Mouse (Mus musculus): Measurements from ENCODE around the gene Sav1.

Sav1 gene

DNA sequence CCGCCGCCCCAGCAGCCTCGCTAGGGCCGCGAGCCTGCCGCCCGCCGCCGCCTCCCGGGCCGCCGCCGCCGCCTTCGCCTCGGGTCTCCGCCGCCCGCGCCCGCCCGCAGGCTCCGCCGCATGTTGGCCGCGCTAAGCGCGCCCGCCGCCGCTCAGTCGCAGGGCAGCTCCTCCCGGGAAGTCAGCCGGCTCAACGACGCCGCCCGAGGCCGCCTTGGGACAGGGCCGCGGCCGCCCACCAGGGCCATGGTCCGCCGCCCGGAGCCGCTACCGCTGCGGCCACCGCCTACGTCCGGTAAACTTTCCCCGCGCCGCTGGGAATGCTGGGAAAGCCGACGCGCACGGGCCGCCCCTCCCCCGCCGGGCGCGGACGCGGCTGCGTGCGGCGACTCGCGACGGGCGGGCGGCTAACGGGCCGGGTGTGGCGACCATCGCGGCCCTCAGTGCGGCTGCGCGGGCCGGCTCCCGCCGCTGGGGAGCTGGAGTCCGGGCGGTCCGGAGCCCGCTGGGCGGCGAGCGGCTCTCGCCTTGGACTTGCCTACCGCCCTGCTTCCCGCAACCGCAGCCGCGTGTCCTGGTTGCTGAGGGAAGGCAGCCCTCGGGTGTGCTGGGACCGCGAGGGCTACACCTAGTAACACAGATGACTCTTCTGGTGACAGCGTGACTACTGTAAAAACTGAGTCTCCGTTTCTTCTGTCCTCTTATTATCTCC, at the start of gene Sav1:
Gene Sav1 (minus strand): TSS at position 217 of the 712 bp plus-strand sequence.
- DNase-seq: peak; percentile 99

DNA sequence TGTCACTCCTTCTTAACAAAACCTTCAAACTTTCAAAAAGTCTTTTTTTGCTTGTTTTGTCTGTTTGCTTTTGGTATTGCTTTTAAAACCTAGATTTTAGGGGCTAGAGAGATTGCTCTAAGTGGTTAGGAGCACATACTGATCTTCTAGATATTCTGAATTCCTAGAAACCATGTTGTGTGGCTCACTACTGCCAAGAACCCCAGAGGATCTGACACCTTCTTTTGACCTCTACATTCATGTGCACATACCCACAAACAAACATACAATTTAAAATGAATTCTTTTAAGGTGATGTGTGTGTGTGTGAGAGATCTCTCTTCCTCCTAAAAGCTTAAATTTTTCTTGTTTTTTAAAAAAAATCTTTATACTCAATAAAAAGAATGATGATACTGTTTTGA, 39.4 kb upstream of the Sav1 start:
- no peak for DNase-seq

DNA sequence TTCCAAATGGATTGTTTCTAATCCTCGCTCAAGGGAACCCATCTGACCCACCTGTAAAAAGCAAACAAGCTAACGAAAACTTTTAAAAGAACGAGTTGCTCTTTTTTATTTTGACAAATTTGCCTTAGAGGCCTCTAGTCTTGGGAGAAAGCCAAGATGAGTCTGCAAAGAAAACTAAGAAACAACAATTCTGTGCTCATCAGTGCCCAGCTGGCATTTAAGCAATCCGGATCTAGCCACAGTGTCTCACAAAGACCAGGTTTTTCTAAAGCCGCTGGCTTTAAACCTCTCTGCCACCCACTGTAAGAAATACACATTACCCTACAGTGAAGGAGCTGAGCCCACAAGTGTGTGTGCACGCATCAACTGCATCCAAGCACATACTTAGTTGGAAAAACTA, 38.6 kb upstream of the Sav1 start:
- DNase-seq: no peak

DNA sequence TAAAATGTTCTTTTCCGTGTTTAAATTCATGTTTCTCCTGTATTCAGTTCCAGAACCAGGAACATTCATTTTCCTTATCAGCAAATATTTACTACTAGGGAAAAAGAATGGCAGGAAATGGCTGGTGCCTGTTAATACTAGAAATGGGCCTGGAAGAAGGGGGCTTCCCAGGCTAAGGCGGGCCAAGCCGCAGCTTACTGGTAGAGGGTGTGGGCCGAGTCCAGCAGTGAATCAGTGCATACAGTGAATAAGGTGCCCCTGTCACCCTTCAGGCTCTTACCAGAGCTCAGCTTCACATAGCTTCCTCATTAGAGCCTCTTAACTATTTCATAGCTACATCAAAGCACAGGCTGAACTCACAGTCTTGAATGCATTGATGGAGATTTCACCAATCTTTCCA, 36.8 kb upstream of the Sav1 start:
- DNase-seq: no peak

DNA sequence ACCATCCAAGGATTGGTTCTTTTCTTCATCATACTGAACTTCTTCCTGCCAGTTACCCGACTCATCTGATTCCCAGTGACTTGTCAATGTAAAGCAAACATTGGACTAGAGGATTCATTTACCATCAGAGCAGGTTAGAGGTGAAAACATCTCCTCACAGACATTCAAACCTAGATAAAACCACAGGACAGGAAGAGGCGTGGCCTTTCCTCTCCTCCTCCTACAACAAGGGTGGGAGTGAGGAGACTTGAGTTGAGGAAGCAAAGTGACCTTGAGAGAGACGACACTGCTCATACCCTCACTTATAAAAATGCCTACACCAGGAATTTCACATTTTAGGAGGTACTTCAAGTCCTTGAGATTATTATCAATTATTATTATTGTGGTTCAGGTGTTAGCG, 31.4 kb upstream of the Sav1 start:
- DNase-seq: no peak

DNA sequence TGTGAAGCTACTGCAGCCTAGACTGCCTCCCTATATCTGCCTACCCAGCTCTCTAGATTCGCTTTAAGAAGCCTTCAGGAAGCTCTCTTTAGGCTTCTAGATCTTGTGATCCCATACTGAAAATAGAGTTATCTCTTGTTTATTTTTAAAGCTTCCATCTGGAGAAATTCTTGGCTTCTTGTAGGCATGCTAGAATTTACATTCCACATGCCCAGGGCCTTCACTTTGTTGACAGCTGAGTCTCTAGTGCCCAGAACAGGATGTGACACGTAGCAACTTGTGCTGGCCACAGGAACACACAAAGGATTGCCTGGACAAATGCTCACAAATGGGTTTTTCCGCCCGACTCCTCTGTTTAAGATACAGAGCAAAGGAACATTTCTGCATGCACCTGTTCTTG, 29.1 kb upstream of the Sav1 start:
- peak; percentile 92 for DNase-seq

DNA sequence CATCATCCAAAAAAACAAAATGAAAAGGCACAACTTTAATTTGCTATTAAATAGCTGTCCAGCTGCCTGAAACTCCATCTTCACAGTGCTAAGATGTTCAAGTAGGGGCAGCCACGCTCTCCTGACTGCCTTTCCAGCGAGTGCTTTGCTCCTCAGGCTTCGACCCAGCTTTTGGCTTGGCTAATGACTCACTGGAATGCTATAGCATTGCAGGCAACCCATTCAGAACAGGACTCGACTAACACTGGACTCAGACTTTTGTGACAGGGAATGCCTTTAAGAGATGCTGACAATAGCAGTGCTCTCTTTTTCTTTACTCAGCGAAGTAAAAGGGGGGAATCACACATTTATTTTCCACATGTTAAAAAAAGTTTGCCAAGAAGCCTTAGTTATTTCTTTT, 24.9 kb upstream of the Sav1 start:
- DNase-seq: no peak

DNA sequence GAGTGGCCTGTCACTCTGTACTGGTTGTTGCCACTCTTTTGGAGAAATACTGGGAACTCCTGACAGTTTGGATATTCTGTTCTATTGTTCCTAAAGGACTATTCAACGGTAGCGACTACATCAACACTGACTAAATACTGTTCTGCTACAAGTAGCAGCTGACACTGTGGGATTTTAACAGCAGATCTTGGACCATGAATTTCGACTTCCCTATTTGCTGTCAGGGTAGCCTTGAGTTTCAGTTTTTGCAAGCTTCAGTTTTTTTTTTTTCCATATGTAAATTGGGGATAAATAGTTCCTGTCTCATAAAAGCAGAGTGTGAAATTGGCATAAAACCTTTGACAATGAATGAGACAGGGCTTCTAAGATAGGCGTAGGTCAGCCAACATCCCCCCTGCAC, 23.6 kb upstream of the Sav1 start:
- no peak for DNase-seq

DNA sequence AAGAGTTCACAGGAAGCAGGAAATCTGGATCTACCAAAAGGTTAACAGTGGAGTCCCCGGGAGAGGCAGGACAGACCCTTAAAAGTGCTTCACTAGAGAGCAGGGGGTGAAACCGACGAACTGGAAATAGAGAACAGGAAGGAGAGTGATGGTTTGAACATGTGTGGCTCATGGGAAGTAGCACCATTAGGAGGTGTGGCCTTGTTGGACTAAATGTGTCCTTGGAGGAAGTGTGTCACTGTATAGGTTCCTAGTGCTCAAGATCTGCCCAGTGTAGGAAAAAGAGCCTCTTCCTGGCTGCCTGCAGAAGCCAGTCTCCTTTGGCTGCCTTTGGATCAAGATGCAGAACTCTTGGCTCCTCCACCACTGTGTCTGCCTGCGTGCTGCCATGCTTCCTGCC, 18.3 kb upstream of the Sav1 start:
- no peak for DNase-seq

DNA sequence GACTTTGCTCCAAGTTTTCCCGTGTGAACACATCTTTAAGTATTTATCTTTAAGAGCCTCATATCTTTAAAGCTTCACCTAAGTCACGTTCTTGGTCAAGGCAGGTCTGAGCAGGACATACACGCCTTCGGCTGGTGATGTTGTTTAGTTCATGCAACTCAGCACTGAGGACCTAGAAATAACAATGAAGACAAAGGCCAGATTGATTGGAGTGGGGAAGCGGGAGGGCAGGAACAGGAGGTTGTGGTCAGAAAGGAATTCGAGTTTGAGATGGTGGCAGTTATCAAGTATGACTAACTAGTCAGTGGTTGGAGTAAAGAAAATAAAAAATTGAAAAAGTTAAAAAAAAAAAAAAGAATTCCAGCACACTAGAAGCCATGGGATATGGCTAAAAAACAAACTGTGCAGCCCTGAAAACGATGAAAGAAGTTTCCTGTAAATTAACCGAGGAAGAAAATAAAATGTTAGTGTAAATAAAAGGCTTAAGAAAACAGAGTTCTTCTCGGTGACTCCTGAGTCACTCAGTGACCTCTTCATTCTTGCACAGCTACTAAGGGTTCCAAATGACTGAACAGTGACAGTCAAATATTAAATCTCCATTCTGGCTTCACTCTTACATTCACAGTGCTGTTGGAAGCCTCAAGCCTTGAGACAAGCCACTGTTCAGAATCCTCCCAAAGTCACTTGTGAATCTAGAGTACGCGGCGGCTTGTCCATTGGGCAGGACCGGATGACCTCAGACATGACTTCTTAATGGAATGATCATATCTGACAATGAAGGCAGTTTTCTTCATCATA, 11.6 kb upstream of the Sav1 start:
- no peak for DNase-seq

DNA sequence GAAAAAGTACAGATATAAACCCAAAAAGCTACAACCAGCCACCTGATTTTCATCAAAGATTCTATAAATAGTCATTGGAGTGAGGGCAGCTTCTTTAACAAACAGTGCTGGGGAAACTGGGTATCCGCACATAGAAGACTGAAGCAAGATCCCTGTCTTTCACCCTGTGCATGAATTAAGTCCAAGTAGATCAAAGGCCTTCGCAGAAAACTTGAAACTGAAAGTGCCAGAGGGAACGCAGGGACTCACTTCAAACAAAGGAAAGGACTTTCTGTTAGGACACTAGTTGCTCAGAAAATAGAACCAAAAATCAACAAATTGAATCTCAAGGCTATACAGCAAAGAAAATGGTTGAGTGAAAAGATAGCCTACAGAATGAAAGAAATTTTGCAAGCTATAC, 8.6 kb upstream of the Sav1 start:
- DNase-seq: no peak

DNA sequence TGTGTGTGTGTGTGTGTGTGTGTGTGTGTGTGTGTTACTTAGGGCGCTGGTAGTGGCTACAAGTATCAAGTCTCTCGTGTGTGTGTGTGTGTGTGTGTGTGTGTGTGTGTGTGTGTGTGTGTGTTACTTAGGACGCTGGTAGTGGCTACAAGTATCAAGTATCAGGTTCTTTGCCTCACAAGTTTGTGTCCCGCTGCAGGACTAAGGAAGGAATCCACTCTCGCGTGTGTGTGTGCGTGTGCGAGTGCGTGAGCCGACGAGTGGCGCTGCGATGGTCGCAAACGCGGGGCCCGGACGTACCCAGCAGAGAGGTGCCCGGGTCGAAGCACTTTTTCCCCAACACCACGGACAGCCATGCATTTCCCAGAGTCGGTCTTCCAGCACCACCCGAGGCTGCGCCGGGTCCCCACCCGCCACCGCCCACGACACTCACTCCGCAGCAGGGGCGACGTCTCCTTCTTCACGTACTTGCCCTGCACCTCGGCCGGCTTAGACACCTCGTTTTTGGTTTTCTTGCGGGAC, 500 bp downstream of the Sav1 start:
- DNase-seq: no peak

DNA sequence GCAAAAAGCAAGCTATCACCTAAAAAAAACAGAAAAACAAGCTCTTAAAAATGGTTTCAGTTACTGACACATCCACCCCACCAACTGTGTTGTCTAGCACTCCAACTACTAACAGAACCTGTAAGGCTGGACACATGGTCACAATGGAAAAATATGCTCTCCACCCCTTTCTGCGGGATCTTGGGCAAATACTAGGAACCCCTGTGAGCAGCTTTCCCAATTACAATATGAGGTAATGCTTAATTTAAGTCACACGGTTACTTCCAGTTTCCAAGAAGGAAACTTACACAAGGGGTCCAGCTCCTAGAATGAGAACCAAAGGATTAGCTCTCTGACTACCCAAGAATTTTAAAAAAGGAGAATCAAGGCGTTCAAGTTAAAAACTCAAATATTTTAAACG, 1.3 kb downstream of the Sav1 start:
- no peak for DNase-seq

DNA sequence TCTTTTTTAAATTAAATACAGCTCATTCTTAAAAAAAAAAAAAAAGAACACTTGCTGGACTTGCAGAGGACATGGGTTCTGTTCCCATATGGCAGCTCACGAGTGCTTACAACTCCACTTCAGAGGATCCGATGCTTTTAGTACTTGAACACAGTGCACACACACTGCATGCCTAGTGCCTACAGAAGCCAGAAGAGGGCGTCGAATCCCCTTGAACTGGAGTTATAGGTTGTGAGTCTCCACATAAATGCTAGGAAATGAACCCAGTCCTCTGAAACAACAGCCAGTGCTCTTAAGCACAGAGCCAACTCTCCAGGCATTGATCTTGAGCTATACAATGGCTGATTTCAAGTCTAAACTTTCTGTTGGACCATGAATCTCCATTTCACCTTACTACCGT, 3.9 kb downstream of the Sav1 start:
- DNase-seq: no peak

DNA sequence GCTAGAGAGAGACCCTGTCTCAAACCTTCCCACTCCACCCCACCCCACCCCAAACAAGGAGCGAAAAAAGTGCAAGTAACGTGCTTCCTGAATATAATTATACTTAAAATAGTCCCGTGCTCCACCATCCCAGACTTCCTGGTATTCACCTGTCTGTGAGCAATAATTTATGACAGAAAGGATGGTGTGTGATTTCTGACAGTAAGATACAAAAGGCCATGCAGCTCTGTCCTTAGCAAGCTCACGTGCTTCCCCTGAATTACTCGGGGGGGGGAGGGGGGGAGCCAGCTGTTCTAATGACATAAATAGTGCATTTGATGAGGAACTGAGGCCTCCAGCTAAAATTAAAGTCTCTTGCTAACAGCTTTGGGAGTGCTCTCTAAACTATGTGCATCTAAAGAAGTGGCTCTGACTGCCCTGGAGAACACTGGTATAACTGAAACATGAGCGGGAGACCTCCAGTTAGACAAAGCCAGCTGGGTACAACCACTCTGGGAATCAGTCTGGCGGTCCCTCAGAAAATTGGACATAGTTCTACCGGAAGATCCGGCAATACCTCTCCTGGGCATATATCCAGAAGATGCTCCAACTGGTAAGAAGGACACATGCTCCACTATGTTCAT, 9.3 kb downstream of the Sav1 start:
- no peak for DNase-seq

DNA sequence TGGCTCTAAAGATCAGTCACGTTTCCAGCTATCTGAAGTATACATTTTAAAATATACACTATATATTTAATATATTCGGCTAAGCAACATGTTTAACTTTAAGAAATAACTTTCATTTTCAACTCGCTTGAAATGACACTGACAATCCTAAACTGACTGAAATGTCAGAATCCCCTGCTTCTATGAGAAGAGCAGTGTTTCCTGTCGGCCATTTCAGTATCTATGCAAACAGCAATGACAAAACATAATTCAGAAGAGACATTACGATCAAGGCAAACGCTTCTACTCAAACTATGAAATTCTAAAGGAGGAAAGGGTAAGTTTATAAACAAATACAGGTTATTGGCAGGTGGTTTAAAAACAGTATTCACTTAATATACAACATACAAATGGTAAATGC, 10.1 kb downstream of the Sav1 start:
- DNase-seq: no peak

DNA sequence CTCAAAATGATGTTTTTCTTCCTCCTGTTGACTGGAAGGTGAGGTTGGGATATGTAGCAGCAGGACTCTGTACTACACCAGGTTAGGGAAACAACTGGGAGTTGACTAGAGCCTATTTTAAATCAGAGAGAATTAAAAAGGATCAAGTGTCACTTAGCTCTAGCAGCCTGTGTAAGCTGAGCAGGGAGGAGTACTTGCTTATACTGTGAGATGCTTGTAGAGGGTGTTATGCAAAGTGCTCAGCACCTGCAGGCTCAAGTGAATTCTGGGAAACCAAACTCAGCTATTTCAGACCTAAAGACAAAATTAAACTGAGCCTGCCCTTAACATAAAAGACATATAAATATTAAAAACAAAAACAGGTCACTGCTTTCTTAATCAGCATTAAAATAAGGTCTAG, 13.1 kb downstream of the Sav1 start:
- no peak for DNase-seq

DNA sequence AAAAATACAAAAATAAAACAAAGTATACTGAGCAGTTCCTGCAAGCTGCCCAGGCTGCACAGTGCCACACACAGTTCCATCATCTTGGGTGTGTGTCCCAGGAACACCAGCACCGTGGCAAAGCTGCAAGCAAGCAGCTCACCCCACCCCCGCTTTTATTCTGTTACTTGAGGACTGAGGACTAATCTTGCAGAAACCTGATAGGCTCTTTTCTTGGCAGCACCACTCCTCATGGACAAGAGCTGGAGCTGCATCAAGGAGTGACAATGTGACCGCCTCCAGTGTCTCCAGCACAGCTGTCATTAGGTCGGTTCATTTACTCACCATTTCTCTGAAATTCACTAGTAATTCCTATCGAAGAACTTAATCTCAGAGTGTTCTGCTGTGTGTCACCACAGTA, 18.6 kb downstream of the Sav1 start:
- peak; percentile 93 for DNase-seq

DNA sequence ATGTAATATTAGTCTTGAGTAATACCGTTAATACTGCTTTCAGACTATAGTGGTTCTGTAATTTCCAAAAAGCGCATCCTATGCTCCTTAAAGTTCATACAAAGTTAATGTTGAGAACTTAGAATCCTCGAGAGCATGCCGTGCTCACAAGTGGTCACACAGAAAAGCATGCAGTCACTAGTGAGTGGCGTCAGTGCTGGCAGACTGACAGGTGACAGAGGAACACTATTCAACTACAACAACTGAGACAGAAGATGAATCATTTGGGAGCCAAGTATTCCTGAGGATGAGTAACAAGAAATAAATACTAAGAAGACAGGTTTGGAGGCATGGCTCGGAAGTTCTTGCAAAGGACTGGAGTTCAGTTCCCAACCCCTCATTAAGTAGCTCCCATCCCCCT, 19.7 kb downstream of the Sav1 start:
- DNase-seq: no peak

DNA sequence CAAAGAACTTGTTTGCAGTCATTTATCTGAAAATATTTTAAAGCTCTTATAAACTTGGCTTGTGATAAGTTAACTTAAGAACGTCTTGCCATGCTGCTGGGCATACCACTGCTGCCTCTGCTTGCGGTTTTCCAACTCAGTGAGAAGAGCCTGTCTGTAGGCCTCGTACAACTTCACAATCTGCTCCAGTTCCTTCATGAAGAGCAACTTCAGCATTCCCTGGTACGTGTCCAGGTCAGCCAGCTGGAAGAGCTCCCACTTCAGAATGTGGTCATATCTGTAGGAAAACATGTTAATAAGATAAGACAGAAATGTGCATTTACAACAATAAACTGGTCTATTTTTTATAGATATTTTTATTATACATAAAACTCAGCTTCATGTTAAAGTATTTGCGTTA, 20.7 kb downstream of the Sav1 start:
- DNase-seq: no peak

DNA sequence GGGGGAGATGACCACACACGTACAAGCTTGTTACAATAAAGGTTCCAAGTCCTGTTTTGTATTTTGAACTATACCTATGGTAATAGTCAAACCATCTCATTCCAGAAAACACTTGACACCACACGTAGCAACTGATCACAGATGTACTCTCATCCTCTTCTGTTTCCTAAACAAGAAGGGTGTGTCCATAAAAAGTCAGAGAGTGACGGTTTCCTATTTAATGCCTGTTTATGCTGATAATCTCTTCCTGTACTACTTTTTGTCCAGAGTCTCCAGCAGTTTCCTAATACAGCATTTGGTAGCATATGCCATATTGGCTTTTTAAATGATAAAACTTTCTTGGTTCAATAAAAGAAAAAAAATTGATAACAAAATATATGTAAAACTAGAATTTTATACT, 21.2 kb downstream of the Sav1 start:
- no peak for DNase-seq

DNA sequence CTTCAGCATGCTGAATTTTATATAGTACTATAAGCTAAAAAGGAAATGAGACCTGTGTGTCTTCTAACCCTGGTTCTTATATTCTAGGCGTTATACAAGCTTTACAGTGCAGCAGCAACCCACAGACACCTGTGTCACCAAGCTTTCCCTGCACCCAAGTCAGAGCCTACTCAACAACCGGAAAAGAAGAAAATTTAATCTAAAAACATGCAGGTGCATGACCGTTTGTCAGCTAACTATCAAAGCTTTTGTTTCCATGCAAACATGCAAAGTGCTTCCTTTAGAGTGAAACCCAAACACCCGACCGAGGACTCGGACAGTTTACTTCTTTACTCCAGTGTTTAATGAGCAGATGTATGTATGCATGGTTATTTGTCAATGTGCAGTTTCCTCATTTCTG, 23.7 kb downstream of the Sav1 start:
- DNase-seq: no peak

DNA sequence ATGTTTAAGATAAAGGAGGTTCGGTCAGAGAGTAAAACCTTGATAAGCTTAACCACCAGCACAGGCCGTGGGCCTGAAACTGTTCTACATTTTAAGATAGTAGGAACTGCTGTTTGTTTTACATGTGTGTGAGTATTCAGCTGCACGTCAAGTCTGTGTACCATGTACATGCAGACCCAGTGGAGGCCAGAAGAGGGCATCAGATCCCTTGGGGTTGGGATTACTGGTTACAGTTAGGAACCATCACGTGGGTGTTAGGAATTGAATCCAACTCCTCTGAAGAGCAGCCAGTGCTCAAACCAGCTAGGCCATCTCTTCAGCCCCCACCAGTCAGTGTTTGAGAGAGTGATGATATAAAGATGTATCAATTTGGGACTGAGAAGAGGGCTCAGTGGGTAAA, 24.3 kb downstream of the Sav1 start:
- DNase-seq: peak; percentile 96

DNA sequence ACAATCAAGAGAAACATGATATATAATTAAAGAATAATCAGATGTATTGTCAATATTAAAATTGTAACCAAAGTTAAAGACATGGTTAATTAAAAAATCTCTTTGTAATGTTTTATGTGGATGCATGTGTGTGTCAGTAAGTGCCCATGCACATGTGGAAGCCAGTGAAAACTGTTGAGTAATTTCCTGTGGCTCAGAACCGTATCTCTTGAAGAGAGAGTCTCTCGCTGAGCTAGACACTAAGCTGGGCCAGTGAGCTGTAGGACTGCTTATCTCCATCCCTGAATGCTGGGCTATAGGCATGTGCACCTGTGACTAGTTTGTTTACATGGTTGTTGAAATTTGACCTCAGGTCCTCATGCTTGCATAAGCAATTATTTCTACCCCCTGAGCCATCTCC, 29.4 kb downstream of the Sav1 start:
- DNase-seq: no peak

All from heart, adult 11 months (tissue).